Mouse (Mus musculus) forebrain, embryonic 15.5 days (tissue): ENCODE results near the gene Serpinf1. TPM values are rescaled to one million over a fixed set of nuclear protein-coding genes. Genes with fewer than 3 reads are reported as not detected.
"Not testable (repeated sequence)": the region's sequence is repeated elsewhere in the genome, so short reads cannot be mapped to it uniquely, and the experiment has no call there.

Experiments used
- ATAC-seq: fragments of 200-750 bp; cut with Nextera tagmentation; replicated peaks from 2 replicates; pipeline ENCODE4 v1.8.0; 2017; ENCODE audit warnings: mild to moderate bottlenecking, moderate TSS enrichment, moderate library complexity
- H3K27ac ChIP-seq: fragments of 300-500 bp; sonication (generic); replicated peaks from 2 replicates; pipeline ENCODE4 v1.5.1; 2015; ENCODE audit warnings: mild to moderate bottlenecking, inconsistent platforms
- H3K27me3 ChIP-seq: fragments of 300-500 bp; sonication (generic); 2 replicates; pipeline ENCODE4 v1.6.1; 2015; ENCODE audit warnings: inconsistent platforms
- H3K36me3 ChIP-seq: fragments of 300-500 bp; sonication (generic); 2 replicates; pipeline ENCODE4 v1.6.1; 2015; ENCODE audit warnings: mild to moderate bottlenecking, inconsistent platforms
- H3K4me1 ChIP-seq: fragments of 300-500 bp; sonication (generic); 2 replicates; pipeline ENCODE4 v1.6.1; 2015; ENCODE audit warnings: inconsistent platforms
- H3K4me2 ChIP-seq: fragments of 300-500 bp; sonication (generic); replicated peaks from 2 replicates; pipeline ENCODE4 v1.6.1; 2015; ENCODE audit warnings: mild to moderate bottlenecking, inconsistent platforms
- H3K4me3 ChIP-seq: fragments of 300-500 bp; sonication (generic); 2 replicates; pipeline ENCODE4 v1.5.1; 2015; ENCODE audit warnings: mild to moderate bottlenecking, inconsistent platforms
- H3K9ac ChIP-seq: fragments of 300-500 bp; sonication (generic); replicated peaks from 2 replicates; pipeline ENCODE4 v1.6.1; 2015; ENCODE audit warnings: mild to moderate bottlenecking, inconsistent platforms
- H3K9me3 ChIP-seq: fragments of 300-500 bp; sonication (generic); 2 replicates; pipeline ENCODE4 v1.6.1; 2016; ENCODE audit warnings: inconsistent platforms
- WGBS: fragments of 180-500 bp; shearing (Covaris S2); methylation state at CpG from one replicate; pipeline ENCODE4 v1.1.7; 2015; ENCODE audit warnings: mixed read lengths; 5-methylcytosine and 5-hydroxymethylcytosine counted together
- microRNA counts: library from miRNA; unstranded; fragments of <30 nt; microRNA quantifications from one replicate; lab custom pipeline; 2016
- microRNA-seq: library from miRNA; unstranded; fragments of <30 nt; microRNA quantifications from one replicate; pipeline ENCODE4, GENCODE M21; 2016
- polyA plus RNA-seq: library from polyadenylated mRNA; unstranded; fragments of >200 nt; fragmentation: Nextera tagmentation; extraction: Ambion mirVana; gene quantifications from 2 replicates; pipeline ENCODE4 v1.2.1, GENCODE M21; 2015

The Serpinf1 gene
- polyA plus RNA-seq, 1 experiment from 2014 or later: 21.4 TPM

GRCm38 (mm10) chr11:75395611-75396010, 26.9 kb downstream of the Serpinf1 start:
- Histone ChIP-seq H3K4me2 (no peak overlapping the region), H3K36me3 (no peaks in the 10 kb centered on the region), H3K9ac (no peak overlapping the region), H3K27ac (no peak overlapping the region), H3K27me3 (no peaks in the 10 kb centered on the region), H3K4me1 (peaks cover 11% of the 10 kb centered on the region; the same call in 1 of the 2 replicates), H3K4me3 (no peak overlapping the region), H3K9me3 (no peaks in the 10 kb centered on the region)
- 83% methylated on average over 1 of the region's 1 CpGs for WGBS
- ATAC-seq: no peak

GRCm38 (mm10) chr11:75383529-75383928, 39.0 kb downstream of the Serpinf1 start:
- not testable (repeated sequence) for H3K4me3 ChIP-seq, H3K36me3 ChIP-seq, H3K4me1 ChIP-seq, H3K9me3 ChIP-seq, H3K4me2 ChIP-seq, H3K27me3 ChIP-seq, ATAC-seq, H3K9ac ChIP-seq, H3K27ac ChIP-seq
- WGBS: 55% methylated on average over 3 of the region's 3 CpGs

GRCm38 (mm10) chr11:75378786-75379185, 43.7 kb downstream of the Serpinf1 start:
- H3K27ac ChIP-seq, ATAC-seq, H3K4me1 ChIP-seq, H3K36me3 ChIP-seq, H3K9ac ChIP-seq, H3K9me3 ChIP-seq, H3K4me3 ChIP-seq, H3K27me3 ChIP-seq, H3K4me2 ChIP-seq: not testable (repeated sequence)
- 92% methylated on average over 2 of the region's 2 CpGs for WGBS

GRCm38 (mm10) chr11:75377125-75377524, 45.4 kb downstream of the Serpinf1 start:
- no peak overlapping the region for H3K4me2 ChIP-seq
- H3K9ac ChIP-seq: no peak overlapping the region
- H3K36me3 ChIP-seq: no peaks in the 10 kb centered on the region
- no peak for ATAC-seq
- H3K9me3 ChIP-seq: no peaks in the 10 kb centered on the region
- no peak overlapping the region for H3K4me3 ChIP-seq
- no peaks in the 10 kb centered on the region for H3K27me3 ChIP-seq
- H3K27ac ChIP-seq: no peak overlapping the region
- WGBS: 89% methylated on average over 1 of the region's 1 CpGs
- H3K4me1 ChIP-seq: no peaks in the 10 kb centered on the region

MicroRNAs within 50 kb of the gene (microRNA counts, 519-probe panel; counts per million panel counts)
- 3,763 counts per million, percentile 90 among the panel's probes with 10 or more counts for microRNA mmu-miR-22 (lab: Ali Mortazavi, UCI)

Small RNAs within 50 kb of the gene (microRNA-seq; reads per million reads assigned to microRNA genes)
- gene Mir22: 2,767 reads per million, percentile 86 among the genes with 10 or more reads in this experiment

Other genes starting within 250 kb of the Serpinf1 start
- gene Ovca2, start 243.9 kb downstream of the Serpinf1 start, polyA plus RNA-seq: 15.4 and 21.6 TPM in 2 replicates
- 14.8 and 16.2 TPM in 2 replicates for gene Dph1, start 231.5 kb downstream of the Serpinf1 start, polyA plus RNA-seq
- gene Rtn4rl1, start 228.9 kb downstream of the Serpinf1 start, polyA plus RNA-seq: 5.6 and 6.9 TPM in 2 replicates
- gene Rpa1, start 74.4 kb downstream of the Serpinf1 start, polyA plus RNA-seq: 67.0 and 71.6 TPM in 2 replicates
- 17.0 and 17.4 TPM in 2 replicates for gene Smyd4, start 74.3 kb downstream of the Serpinf1 start, polyA plus RNA-seq
- 0.22 TPM in 1 of 2 replicates, not detected in the other for gene Serpinf2, start 16.9 kb upstream of the Serpinf1 start, polyA plus RNA-seq
- gene Wdr81, start 32.0 kb upstream of the Serpinf1 start, polyA plus RNA-seq: 7.7 and 8.2 TPM in 2 replicates
- 0.95 and 1.3 TPM in 2 replicates for gene Tlcd2, start 39.0 kb upstream of the Serpinf1 start, polyA plus RNA-seq
- 55.0 and 58.3 TPM in 2 replicates for gene Prpf8, start 64.1 kb upstream of the Serpinf1 start, polyA plus RNA-seq
- gene Rilp, start 87.4 kb upstream of the Serpinf1 start, polyA plus RNA-seq: 0.71 and 0.72 TPM in 2 replicates
- gene Scarf1, start 90.8 kb upstream of the Serpinf1 start, polyA plus RNA-seq: 3.1 and 3.3 TPM in 2 replicates
- gene Slc43a2, start 109.0 kb upstream of the Serpinf1 start, polyA plus RNA-seq: 12.1 and 12.6 TPM in 2 replicates
- gene Pitpna, start 165.4 kb upstream of the Serpinf1 start, polyA plus RNA-seq: 92.4 and 97.7 TPM in 2 replicates
- gene Inpp5k, start 208.3 kb upstream of the Serpinf1 start, polyA plus RNA-seq: 47.2 and 47.4 TPM in 2 replicates
- 9.2 and 11.1 TPM in 2 replicates for gene Myo1c, start 227.8 kb upstream of the Serpinf1 start, polyA plus RNA-seq